Mouse (Mus musculus) right cerebral cortex, postnatal 10 days (tissue): Measurements from ENCODE around the gene Gm44511.
A peak's percentile ranks its signal among the peaks of the same experiment; 100 is the strongest.

Source experiments
- DNase-seq, 2 experiments: peaks; one replicate each; pipeline ENCODE4 v3.0.0; 2021; ENCODE audit warnings: low spot score in 2 of 2

The Gm44511 gene

DNA sequence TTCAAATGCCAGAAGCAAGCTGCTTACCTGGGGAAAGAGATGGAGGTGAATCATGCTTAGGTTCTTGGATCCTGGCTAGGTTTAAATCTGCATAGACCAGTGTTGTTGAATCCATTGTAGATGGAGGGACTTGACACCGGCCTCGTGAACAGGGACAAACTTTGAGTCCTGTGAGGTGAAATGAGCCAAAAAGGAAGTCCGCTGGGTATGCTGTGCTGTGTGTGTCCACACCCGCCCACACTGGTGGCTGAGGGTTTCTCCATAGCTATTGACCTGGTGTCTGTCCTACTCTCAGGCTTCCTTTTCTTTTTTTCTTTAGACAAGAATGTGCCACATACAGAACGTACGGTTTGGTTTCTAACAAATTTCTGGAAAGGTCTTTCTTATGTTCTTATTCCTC, at the start of gene Gm44511, which contains the start of gene Klrb1b:
Gm44511 (minus strand) TSS at position 184 of the 400 bp plus-strand sequence.
Klrb1b (minus strand) TSS at position 200 of the 400 bp plus-strand sequence.
- DNase-seq = no peak

DNA sequence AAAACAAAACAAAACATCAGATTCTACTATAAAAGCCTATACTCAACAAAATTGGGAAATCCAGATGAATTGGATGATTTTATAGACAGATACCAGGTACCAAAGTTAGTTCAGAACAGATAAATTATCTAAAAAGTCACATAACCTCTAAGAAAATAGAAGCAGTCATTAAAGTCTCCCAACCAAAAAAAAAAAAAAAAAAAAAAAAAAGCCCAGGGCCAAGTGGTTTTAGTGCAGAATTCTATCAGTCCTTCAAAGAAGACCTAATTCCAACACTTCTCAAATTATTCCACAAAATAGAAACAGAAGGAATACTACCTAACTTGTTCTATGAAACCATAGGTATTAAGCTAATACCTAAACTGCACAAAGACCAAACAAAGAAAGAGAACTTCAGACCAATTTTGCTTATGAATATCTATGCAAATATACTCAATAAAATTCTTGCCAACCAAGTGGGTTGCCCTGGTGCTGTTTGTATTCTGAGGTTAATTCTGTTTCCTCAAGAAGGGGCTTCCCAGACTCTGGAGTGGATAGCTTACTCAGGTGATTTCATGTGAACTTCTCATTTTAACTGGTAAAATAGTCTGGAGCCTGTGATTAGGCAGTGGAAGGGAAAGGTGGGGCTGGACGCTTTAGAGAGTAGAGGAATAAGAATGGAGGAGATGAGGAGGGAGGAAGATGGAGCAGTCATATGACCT, 45.9 kb upstream of the Gm44511 start:
- no peak for DNase-seq

DNA sequence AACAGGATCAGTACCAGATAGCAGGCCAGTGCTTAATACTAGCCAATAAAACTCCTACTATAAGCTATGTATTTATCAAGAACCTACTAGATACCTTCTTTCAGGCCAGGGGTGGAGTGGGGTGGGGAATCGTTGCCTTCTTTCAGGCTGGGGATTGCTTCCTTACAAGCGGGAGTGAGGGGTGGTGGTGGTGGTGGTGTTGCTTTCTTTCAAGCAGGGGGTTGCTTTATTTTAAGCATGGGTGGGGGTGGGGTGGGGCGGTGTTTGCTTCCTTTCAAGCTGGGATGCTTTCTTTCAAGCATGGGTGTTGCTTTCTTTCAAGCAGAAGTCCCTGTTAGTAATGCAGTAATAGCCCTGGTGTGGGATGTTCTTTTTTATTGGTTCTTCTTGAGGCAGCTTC, 42.7 kb upstream of the Gm44511 start:
- DNase-seq = no peak

DNA sequence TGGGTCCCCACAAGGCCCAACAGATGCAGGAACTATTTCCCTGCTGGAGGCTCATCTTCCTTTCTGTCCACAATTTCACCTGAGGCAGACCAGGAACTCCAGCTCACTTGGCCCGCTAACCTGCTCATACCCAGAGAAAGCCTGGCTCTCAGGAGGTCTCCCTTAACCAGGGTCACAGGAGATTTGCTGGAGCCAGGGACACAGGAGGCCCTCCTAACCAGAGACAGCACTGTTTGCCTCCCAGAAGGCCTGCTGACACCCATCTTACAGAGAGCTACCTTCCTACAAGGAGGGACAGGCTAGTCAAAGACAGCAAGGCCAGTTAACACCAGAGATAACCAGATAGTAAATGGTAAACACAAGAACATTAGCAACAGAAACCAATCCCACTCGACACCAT, 31.9 kb upstream of the Gm44511 start:
- DNase-seq = no peak

DNA sequence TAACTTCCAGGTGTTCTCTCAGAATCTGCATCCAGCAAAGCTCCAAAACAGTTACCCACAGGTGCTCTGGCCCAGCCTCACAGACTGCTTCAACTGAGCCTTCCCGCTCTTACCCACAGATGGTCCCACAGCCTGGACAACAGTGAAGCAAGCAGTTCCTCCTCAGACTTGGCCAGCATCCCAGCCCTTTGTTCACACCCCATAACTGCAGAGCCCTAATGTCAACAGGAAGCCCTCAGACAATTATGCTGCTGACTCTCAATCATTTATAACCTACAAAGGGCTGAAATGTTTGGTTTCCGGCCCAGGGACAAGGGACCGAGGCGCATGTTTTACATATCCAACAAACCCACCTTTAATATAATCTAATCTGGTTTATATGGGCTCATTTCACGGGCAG, 30.1 kb upstream of the Gm44511 start:
- DNase-seq = peak; percentile 78 to 80

DNA sequence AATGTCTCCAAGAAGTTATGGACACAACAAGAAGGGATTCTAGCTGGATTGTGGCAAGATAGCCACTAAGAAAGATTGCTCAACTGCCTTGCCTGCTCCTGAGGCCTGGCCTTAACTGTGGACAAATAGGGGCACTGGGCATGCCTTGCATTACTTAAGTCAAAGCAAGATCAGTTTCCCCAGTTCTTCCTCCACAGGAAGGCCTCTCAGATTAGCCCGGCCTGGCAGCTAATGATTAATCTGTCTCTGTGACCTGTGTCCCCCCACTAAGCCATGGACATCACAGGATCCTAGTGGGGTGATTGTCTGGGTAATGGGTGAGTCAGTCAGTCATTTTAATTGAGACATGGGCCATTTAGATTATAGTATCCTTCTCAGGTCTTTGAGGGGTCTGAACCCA, 29.4 kb upstream of the Gm44511 start:
- DNase-seq = no peak

DNA sequence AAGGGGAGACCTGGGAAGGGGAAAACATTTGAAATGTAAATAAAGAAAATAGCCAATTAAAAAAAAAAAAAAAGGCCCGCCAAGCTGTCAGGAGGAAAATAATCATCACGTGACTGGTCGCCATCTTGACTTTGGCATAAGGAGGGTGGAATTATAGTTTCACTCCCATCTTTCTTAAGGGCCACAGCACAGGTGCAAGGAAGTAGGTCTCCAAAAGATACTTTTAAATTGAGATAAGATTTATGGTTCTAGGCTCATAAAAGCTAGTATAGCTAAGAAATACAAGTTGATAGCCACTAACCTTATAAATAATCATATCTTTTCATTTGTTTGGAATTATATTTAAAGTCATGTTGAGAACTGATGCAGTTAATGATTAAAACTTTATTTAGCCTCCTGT, 28.8 kb upstream of the Gm44511 start:
- no peak for DNase-seq

DNA sequence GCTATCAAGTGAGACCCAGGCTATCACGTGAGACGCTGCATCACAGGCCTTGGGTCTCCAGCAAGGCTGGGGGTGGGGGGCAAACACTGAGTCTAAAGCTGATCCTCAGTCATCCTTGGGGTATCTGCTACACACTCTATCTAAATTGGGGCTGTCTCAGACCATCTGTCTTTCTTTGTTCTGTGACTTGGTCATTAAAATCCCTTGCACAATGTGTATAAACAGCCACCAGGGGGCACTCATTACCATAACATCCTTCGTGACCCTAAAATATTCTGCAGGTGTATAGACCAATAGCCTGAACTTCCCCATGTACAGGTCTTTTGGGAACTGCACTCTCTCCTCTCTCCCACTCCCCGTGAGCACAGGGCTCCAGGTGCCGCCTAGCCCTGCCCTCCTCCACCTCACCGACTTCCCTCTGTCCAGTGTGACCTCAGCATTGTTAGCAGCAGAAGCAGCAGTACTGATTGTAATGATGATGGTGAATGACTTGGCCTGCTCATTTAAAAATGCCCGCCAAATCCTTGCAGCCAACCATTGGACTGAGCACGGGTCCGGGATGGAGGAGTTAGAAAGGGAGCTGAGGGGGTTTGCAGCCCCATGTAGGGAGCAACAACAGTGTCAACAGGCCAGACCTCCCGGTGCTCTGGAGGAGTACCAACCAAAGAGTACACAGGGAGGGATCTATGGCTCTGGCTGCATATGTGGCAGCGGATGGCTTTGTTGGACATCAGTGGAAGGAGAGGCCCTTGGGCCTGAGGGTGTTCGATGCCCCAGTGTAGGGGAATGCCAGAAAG, 28.1 kb upstream of the Gm44511 start:
- DNase-seq = peak in 1 of 2 experiments; percentile 70

DNA sequence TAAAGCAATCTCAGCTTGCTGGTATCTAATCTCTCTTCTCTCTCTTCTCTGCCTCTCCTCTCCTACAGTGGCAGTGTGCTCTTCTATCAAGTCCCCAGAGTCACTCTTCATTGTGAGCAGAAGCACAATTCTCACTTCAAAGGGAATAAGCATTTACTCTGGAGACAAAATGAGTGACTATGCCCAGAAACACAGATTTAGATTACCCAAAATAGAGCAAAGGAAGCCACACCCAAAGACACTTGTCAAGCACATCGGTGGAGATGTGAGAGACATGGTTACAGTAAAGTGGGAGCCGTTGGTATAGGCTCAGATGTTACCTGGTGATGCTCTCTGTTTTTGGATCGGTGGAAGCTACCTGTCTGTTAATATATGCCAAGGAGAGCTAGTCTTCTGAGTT, 26.7 kb upstream of the Gm44511 start:
- no peak for DNase-seq

DNA sequence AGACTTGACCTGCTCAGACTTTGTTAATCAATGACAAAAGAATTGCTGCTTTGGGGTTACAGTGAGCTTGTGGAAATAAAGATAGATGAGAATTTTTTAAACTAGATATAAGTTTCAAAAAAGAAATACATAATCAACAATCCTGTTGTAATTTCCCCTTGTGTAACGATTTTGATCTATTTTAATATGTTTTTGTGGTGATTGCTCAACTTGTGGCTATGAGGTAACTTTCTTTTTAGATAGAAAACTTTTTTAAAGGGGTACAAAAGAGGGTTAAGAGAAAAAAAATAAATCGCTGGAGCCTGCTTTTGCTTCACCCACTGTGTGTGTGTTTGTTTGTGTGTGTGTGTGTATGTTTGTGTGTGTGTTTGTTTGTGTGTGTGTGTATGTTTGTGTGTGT, 25.0 kb upstream of the Gm44511 start:
- DNase-seq = no peak

DNA sequence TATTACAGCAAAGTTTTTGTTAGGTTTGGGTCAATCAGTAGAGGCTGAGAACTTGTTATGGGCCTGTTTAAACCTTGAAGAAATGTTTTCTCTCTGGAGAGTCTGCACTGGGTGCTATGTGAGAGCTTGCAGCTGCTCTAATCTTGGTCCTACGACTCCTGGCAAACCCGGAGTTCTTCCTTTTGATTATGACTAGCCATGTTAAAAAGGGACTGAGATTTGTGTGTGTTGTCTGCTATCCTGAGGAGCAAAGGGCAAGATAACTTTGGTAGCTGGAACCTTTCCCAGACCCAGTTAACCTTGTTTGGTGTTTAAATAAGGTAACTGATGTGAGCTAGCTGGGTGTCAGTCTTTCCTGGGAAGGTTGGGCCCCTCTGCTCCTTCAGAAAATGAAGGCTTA, 24.6 kb upstream of the Gm44511 start:
- DNase-seq = no peak

DNA sequence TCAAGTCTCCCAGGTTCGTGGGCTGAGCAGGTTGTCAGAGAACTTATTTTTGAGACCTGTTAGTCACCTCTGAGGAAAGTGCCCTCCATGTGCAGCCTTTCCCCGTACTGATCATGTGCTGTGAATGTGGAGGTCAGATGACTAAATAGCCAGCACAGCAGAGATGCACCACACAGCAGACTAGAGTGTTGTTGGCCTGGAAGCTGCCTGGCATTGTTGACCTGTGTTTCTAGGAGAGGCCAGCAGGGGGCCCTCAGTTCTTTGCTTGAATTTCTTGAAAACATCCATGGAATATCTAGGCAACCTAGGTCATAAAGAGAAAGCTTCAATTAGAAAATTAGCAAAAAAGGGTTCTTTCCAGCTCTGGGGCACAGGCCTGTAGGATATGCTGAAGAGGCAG, 23.8 kb upstream of the Gm44511 start:
- peak in 1 of 2 experiments; percentile 55 for DNase-seq

DNA sequence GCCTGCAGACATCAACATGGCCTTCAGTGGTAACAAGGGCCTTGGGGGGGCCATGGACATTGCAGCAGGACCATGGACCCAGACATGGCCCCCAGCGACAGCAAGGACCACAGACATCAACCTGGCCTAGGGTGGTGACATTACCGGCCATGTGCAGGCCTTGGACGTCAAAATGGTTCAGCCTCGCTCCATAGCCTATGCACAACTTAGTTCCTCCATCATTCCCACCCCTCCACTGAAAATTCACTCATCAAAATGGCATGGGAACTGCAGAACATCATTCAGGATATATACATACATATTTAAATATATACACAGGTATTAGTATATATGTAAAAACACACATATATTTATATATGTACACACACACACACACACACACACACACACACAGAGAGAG, 21.3 kb upstream of the Gm44511 start:
- DNase-seq = no peak

DNA sequence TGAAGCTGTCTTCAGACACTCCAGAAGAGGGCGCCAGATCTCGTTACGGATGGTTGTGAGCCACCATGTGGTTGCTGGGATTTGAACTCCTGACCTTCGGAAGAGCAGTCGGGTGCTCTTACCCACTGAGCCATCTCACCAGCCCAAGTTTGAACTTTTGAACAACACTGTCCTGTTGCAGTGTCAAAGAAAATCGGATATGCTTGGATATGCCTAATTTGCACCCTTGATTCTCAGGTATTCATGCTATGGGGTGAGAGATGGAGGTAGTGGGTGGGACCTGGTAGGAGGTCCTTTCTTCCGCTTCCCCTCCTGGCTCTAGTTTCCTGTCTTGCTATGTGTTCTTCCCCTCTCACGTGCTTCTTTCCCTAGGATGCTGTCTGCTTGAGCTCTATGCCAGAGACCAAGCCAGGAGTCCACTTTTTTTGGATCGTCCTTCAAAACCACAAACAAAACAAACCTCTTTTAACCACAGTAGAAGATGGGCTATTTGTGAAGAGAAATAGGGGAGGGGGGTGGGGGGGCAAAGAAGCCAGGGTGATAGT, 20.0 kb upstream of the Gm44511 start:
- no peak for DNase-seq

DNA sequence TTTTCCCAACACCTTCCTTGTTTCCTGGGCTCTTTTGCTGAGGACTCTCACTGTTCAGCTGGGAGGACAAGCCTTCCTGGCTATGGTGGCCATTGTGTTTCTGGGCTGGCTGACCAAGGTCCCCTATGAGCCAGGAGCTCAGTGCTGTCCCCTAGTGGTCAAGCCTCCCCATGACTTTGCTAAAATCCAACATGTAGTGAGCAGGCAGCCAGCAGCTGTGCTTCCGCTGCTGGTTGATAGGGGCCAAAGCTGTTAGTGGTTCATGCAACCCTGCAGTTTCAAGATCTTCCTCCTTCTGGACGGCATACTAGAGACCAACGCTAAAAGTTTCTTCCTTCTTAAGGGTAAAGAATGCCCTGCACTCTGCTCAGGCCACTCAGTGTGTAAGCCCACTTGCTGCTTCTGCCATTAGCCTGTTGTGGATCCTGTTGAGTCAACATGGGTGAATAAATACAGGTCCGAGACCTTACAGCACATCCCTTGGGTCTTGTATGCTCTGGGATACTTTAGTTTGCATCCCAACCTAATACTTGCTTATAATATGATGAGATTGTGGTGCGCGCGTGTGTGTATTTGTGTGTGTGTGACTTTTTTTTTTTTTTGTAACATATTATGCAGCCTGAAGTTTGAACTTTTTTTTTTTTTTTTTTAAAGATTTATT, 19.3 kb upstream of the Gm44511 start:
- peak; percentile 90 to 91 for DNase-seq

DNA sequence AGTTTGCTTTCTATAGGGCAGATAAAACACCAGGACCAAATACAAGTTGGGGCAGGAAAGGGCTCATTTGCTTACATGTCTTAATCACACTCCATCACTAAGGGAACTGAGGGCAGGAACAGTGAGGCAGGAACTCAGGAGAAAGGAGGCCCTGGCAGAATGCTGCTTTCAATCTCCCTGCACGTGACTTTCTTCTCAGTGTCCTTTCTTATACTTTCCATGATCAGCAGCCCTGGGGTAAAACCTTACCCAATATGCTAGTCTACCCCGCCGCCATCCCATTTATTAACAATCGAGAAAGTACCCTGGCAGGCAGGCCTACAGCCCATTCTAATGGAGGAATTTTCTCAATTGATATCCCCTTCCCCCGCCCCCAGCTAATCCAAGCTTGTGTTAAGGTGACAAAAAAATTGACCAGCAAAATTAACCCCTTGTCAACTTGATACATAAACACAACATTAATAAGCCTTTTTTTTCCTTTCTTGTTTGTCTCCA, 18.5 kb upstream of the Gm44511 start:
- DNase-seq = no peak

DNA sequence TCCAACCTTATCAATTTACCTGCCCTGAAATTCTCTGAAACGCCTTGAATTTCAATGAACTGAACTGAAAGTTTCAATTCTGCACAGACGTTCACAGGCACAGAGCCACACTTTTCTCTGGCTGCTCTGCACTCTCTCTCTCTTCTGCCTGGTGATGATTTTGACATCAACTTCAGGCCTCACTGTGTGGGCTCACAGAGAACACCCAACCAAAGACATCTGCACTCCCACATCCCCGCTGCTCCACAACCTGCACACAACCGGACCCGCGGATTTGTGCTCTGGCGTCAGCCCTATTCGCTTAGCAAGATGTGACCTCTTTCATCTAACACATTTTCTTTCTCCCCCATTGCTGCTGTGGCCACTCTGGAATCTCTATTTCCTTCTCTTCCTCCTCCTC, 18.0 kb upstream of the Gm44511 start:
- peak in 1 of 2 experiments; percentile 34 for DNase-seq

DNA sequence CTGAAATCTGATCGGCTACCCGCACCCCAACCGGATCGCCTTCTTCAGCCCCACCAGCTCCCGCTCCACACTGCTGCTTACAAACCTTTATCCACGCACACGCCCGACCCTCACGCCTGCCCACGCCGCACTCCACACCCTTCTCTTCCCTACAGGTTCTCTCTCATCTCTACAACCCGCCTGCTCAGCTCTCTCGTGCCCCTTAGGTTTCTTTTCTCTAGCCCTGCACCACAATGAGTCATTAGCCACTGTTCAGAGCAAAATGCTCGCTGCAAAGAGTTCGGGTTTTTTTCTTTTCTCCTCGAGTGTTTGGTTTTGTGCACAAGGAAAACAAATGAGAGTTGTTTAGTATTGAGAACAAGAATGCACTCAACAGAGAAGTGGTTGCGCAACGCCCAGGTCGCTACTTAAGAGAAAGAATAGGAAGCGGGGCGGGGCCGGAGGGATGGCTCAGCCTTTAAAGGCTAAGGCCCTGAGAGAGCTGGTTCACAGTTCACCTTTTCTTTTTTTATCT, 17.4 kb upstream of the Gm44511 start:
- peak; percentile 56 to 63 for DNase-seq

DNA sequence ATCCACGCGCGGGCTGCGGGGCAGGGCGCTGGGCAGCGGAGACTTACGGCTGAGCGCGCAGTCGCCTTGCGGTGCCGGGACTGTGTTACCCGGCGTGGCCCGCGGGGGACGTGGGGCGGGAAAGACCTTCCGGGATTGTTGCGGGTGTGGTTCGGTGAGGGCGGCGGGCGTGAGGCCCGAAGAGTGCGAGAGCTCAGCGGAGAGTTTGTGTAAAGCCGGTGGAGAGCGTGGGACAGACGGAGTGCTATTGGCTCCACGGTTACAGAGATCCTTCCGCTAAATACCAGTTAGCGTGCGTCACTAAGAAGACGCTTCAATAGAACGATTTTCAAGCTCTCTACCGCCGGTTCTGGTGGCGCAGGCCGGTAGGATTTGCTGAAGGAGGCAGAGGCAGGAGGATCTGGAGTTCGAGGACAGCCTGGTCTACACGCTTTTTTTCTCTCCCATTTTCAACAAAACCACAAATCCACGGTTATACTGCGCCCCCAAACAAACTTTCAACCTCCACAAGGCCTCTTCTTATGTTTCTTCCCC, 16.9 kb upstream of the Gm44511 start:
- peak; percentile 93 to 95 for DNase-seq

DNA sequence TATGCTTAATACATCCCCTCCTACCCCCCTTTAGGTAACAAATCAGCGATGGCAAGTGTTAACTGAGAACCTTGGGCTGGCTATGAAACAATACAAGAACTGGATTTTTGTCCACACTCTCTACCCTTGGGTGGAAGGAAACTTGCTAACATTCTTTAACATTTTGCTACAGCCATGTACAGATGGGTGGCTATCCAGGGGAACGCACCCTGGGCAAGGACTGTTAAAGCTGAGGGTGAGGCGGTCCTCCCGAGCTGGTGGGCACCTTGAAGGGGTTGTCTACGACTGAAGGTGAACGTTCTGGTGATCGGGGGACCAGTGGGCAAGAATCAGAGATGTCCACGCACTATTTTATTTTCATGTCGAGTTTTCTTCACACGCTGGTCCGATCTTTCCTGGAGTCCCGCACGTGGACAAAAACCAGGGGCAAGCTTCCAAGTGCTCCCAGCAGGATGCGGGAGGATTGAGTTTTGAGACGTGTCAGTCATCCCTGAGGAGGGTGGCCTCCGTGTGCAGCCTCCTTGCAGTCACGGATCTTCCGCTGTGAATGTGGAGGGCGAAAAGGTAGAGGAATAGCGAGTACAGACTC, 16.3 kb upstream of the Gm44511 start:
- DNase-seq = no peak
